Mouse (Mus musculus) A20 (cell line): Measurements from ENCODE around the gene Prkar2a.

ENCODE experiments used
- DNase-seq: peaks from one replicate; pipeline ENCODE4 v3.0.0-alpha.2; 2011; ENCODE audit warnings: low read depth, low spot score

The Prkar2a gene

GRCm38 (mm10) chr9:108795762-108796161 lies 106.6 kb downstream of the Prkar2a start:
- no peak for DNase-seq

- DNase-seq = no peak
Measured at GRCm38 (mm10) chr9:108796351-108796981, 107.4 kb downstream of the Prkar2a start.

- DNase-seq = no peak
Measured at GRCm38 (mm10) chr9:108797477-108797876, 108.4 kb downstream of the Prkar2a start.

- no peak for DNase-seq
Measured at GRCm38 (mm10) chr9:108798508-108799075, 109.5 kb downstream of the Prkar2a start.

GRCm38 (mm10) chr9:108799564-108799963 lies 110.5 kb downstream of the Prkar2a start:
- no peak for DNase-seq
